Mouse (Mus musculus) spleen, adult 2 months (tissue): Measurements from ENCODE around the gene Bpifc.

Experiments used
- CTCF ChIP-seq: fragments of 200-500 bp; IDR thresholded peaks from 2 replicates; pipeline ENCODE4 v1.5.1; 2011; ENCODE audit warnings: mild to moderate bottlenecking, inconsistent platforms; ENCODE audit not compliant: insufficient read depth, insufficient read length, insufficient replicate concordance; ENCODE audit errors: extremely low read depth
- POLR2A ChIP-seq: fragments of 200-500 bp; IDR thresholded peaks from 2 replicates; pipeline ENCODE4 v1.6.1; 2011; ENCODE audit warnings: low read depth, low read length, inconsistent platforms

DNA sequence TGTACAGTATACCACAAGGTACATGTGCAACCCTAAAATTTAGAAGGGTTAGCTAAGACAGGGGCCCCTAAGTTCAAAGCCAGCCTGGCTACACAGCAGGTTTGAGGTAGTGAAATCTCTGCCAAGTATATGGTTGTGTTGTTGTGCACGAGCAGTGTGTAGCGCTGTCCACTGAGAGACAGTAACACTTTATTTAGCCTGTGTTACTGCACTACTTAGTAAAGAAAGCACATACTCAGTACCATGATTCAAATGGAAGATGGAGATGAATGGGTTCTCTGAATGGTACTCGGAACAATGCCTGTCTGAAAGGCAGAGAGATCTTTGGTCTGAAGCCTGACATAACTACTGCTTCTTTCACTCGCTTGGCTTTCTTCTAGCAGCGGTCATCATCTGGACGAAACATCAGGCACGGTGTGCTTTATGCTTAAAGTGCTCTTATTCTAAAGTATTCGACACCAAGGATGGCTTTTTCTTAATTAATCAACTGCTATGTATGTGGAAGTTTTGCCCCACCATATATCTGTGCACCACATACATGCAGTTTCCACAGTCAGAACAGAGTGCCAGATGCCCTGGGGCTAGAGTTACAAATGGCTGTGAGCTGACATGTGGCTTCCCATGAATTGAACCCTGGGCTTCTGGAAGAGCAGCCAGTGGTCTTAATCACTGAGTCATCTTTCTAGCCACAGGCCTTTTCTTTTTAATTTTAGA, 63.1 kb downstream of the Bpifc start:
- TF ChIP-seq CTCF (no peak), POLR2A (no peak)
